Comparison of ENCODE assay signal across 24 mouse cellular contexts in genomic region chr3:41090839-41091238, GRCm38 (mm10). TPM values are rescaled to one million over a fixed set of nuclear protein-coding genes. Genes with fewer than 3 reads are reported as not detected.
DNase-seq lines count a peak whose midpoint lies in the region; ATAC-seq and TF ChIP-seq lines count a peak whose summit lies in the region.
"Had no signal": no experiment of that assay in that cellular context is flagged by ENCODE, and none has a peak within 500 bp of the region (broad histone marks: within the 10 kb centered on the region; RNA-seq: fewer than 3 reads in every experiment).

No protein-coding gene starts in this region.

- peak; percentile 55; the same call in 1 of the 2 replicates for ATAC-seq in granulocyte monocyte progenitor cell, adult 5-6 weeks (replicated peaks; ENCODE audit: poor library complexity, severe bottlenecking)
- ATAC-seq in megakaryocyte progenitor cell, adult 5-6 weeks (replicated peaks; ENCODE audit: poor library complexity) = 0 out of 2 replicates have a peak, but pooled peaks have one; percentile 37
- ATAC-seq in stomach, postnatal 0 days (ENCODE audit: low FRiP score, low TSS enrichment) = peak; percentile 26; the same call in 1 of the 2 replicates
- ATAC-seq in forebrain, embryonic 15.5 days (replicated peaks) = no peak
- ATAC-seq in liver, postnatal 0 days = no peak
- ATAC-seq: activated CD4-positive, CD25-positive, alpha-beta regulatory T cell, adult 4 months; CD4-positive, CD25-positive, alpha-beta regulatory T cell, adult 4 months; forebrain, embryonic 13.5 days; forebrain, embryonic 16.5 days; Patski had no signal

- H3K79me2 ChIP-seq in MEL (ENCODE audit: control insufficient read depth, insufficient read depth, low read length, poor library complexity) = no peaks in the 10 kb centered on the region

- no peak for TF ChIP-seq CTCF in MEL (IDR thresholded peaks at IDR 0.05 in 2 of 3, conservative IDR thresholded peaks at IDR 0.05 in 1 of 3; ENCODE audit: control insufficient read depth in 1 of 3, insufficient read depth in 1 of 3, low read depth in 2 of 3, low read length in 3 of 3, poor library complexity in 1 of 3, severe bottlenecking in 1 of 3)
- TF ChIP-seq CTCF in stomach, postnatal 0 days (IDR thresholded peaks at IDR 0.05; ENCODE audit: low read depth) = no peak
- TF ChIP-seq CTCF in liver, postnatal 0 days (IDR thresholded peaks at IDR 0.05; ENCODE audit: low read depth) = no peak

- H3K9ac ChIP-seq in MEL (ENCODE audit: control insufficient read depth, low read depth, low read length, poor library complexity, severe bottlenecking) = no peak overlapping the region
- H3K9ac ChIP-seq in stomach, postnatal 0 days (ENCODE audit: low read length) = no peak overlapping the region
- no peak overlapping the region for H3K9ac ChIP-seq in forebrain, embryonic 15.5 days (replicated peaks)
- no peak overlapping the region for H3K9ac ChIP-seq in liver, postnatal 0 days (replicated peaks)
- H3K9ac ChIP-seq: embryonic facial prominence, embryonic 12.5 days; forebrain, embryonic 13.5 days had no signal

- no peaks in the 10 kb centered on the region for H3K27me3 ChIP-seq in MEL (ENCODE audit: control insufficient read depth in 1 of 2, insufficient read depth in 2 of 2, low read length in 2 of 2)
- no peaks in the 10 kb centered on the region for H3K27me3 ChIP-seq in stomach, postnatal 0 days (ENCODE audit: control insufficient read depth, insufficient read depth, low read length)
- no peaks in the 10 kb centered on the region for H3K27me3 ChIP-seq in forebrain, embryonic 15.5 days
- no peaks in the 10 kb centered on the region for H3K27me3 ChIP-seq in liver, postnatal 0 days (ENCODE audit: insufficient read depth, low read length)
- H3K27me3 ChIP-seq: embryonic facial prominence, embryonic 12.5 days; forebrain, embryonic 13.5 days; Patski had no signal

- H3K4me1 ChIP-seq in MEL (ENCODE audit: control insufficient read depth in 1 of 2, insufficient read depth in 2 of 2, low read length in 2 of 2) = peaks cover 0 to 7% of the 10 kb centered on the region in 2 experiments; a peak in 3 of 4 replicates
- no peaks in the 10 kb centered on the region for H3K4me1 ChIP-seq in stomach, postnatal 0 days (replicated peaks; ENCODE audit: control insufficient read depth, insufficient read depth)
- no peaks in the 10 kb centered on the region for H3K4me1 ChIP-seq in forebrain, embryonic 15.5 days
- no peaks in the 10 kb centered on the region for H3K4me1 ChIP-seq in liver, postnatal 0 days (ENCODE audit: insufficient read depth)
- H3K4me1 ChIP-seq: embryonic facial prominence, embryonic 12.5 days; forebrain, embryonic 13.5 days had no signal

- TF ChIP-seq EP300 in MEL (IDR thresholded peaks at IDR 0.05; ENCODE audit: low read depth in 1 of 2, low read length in 2 of 2) = peak; percentile 71 to 73
- TF ChIP-seq EP300 in stomach, postnatal 0 days (optimal IDR thresholded peaks at IDR 0.05) = no peak
- TF ChIP-seq EP300 in liver, postnatal 0 days (IDR thresholded peaks at IDR 0.05; ENCODE audit: low read depth) = no peak

- DNase-seq in MEL (ENCODE audit: low read depth, low spot score) = peak; percentile 46
- DNase-seq in stomach, postnatal 0 days (ENCODE audit: low spot score) = no peak
- DNase-seq in layer of hippocampus, adult 9-11 months = no peak
- DNase-seq in liver, postnatal 0 days = no peak
- DNase-seq: adrenal gland, adult 8-10 months; adrenal gland, postnatal 14 days; adrenal gland, postnatal 36 days; B cell, adult 2 months; cerebellum, adult 11-12 months; cerebellum, adult 2 months; cerebellum, adult 9-10 months; cerebellum, postnatal 10 days; cerebellum, postnatal 25 days had no signal

- TF ChIP-seq POLR2A in MEL (IDR thresholded peaks at IDR 0.05; ENCODE audit: control insufficient read depth in 1 of 2, insufficient read depth in 1 of 2, low read depth in 1 of 2, low read length in 2 of 2, poor library complexity in 1 of 2) = no peak

- no peak for TF ChIP-seq RAD21 in MEL (IDR thresholded peaks at IDR 0.05; ENCODE audit: low read depth, low read length)

- peaks cover 0 to 8% of the 10 kb centered on the region in 2 experiments; a peak in 2 of 4 replicates for H3K36me3 ChIP-seq in MEL (ENCODE audit: control insufficient read depth in 1 of 2, insufficient read depth in 2 of 2, low read length in 2 of 2)
- no peaks in the 10 kb centered on the region for H3K36me3 ChIP-seq in stomach, postnatal 0 days (ENCODE audit: control insufficient read depth, insufficient read depth, low read length)
- H3K36me3 ChIP-seq in forebrain, embryonic 15.5 days = no peaks in the 10 kb centered on the region
- H3K36me3 ChIP-seq in liver, postnatal 0 days (replicated peaks; ENCODE audit: insufficient read depth, low read length) = no peaks in the 10 kb centered on the region
- H3K36me3 ChIP-seq: embryonic facial prominence, embryonic 10.5 days; embryonic facial prominence, embryonic 12.5 days; G1E had no signal

- no peaks in the 10 kb centered on the region for H3K9me3 ChIP-seq in MEL (replicated peaks; ENCODE audit: insufficient read depth, low read length)
- no peaks in the 10 kb centered on the region for H3K9me3 ChIP-seq in stomach, postnatal 0 days (ENCODE audit: control insufficient read depth, low read length)
- no peaks in the 10 kb centered on the region for H3K9me3 ChIP-seq in forebrain, embryonic 15.5 days
- no peaks in the 10 kb centered on the region for H3K9me3 ChIP-seq in liver, postnatal 0 days (ENCODE audit: low read length)
- H3K9me3 ChIP-seq: embryonic facial prominence, embryonic 10.5 days; embryonic facial prominence, embryonic 12.5 days; forebrain, embryonic 13.5 days; G1E had no signal

- H3K4me3 ChIP-seq in MEL (ENCODE audit: control insufficient read depth in 1 of 2, insufficient read depth in 1 of 2, low read depth in 2 of 2, low read length in 2 of 2) = no peak overlapping the region
- H3K4me3 ChIP-seq in stomach, postnatal 0 days (ENCODE audit: low read depth, low read length) = no peak overlapping the region
- H3K4me3 ChIP-seq in forebrain, embryonic 15.5 days = no peak overlapping the region
- no peak overlapping the region for H3K4me3 ChIP-seq in liver, postnatal 0 days (ENCODE audit: low read depth, low read length)
- H3K4me3 ChIP-seq: embryonic facial prominence, embryonic 10.5 days; embryonic facial prominence, embryonic 12.5 days; forebrain, embryonic 13.5 days had no signal

- 58% methylated on average over 2 of the region's 2 CpGs for WGBS in stomach, postnatal 0 days
- 73% methylated on average over 2 of the region's 2 CpGs for WGBS in forebrain, embryonic 15.5 days
- 41% methylated on average over 2 of the region's 2 CpGs for WGBS in liver, postnatal 0 days (ENCODE audit: insufficient replicate concordance)

- no peak overlapping the region for H3K4me2 ChIP-seq in stomach, postnatal 0 days (replicated peaks; ENCODE audit: low read depth)
- no peak overlapping the region for H3K4me2 ChIP-seq in forebrain, embryonic 15.5 days (replicated peaks)
- H3K4me2 ChIP-seq in liver, postnatal 0 days (ENCODE audit: low read depth, low read length) = no peak overlapping the region
- H3K4me2 ChIP-seq: embryonic facial prominence, embryonic 12.5 days; forebrain, embryonic 13.5 days had no signal

- H3K27ac ChIP-seq in MEL (ENCODE audit: control insufficient read depth, low read depth, low read length) = no peak overlapping the region
- H3K27ac ChIP-seq in stomach, postnatal 0 days (replicated peaks) = no peak overlapping the region
- H3K27ac ChIP-seq in forebrain, embryonic 15.5 days (replicated peaks) = no peak overlapping the region
- H3K27ac ChIP-seq in liver, postnatal 0 days (ENCODE audit: low read depth) = no peak overlapping the region
- H3K27ac ChIP-seq: embryonic facial prominence, embryonic 10.5 days; embryonic facial prominence, embryonic 12.5 days; forebrain, embryonic 13.5 days had no signal

TF ChIP-seq in MEL, 35 proteins besides CTCF, POLR2A, EP300 and RAD21 (continues in another document):
- TF ChIP-seq MAFK (IDR thresholded peaks at IDR 0.05; ENCODE audit: borderline replicate concordance, low read depth, low read length) (no peak), POLR2AphosphoS2 (IDR thresholded peaks at IDR 0.05; ENCODE audit: low read length) (no peak), KAT2A (conservative IDR thresholded peaks at IDR 0.05; ENCODE audit: low read depth, low read length) (no peak), USF1 (IDR thresholded peaks at IDR 0.05; ENCODE audit: low read depth, low read length) (no peak), ETS1 (IDR thresholded peaks at IDR 0.05; ENCODE audit: low read depth, low read length) (peak; percentile 67), ZKSCAN1 (IDR thresholded peaks at IDR 0.05; ENCODE audit: low read depth, low read length) (no peak), MAX (IDR thresholded peaks at IDR 0.05; ENCODE audit: low read length) (no peak), E2F4 (IDR thresholded peaks at IDR 0.05; ENCODE audit: borderline replicate concordance, low read depth, low read length) (no peak), MYC (IDR thresholded peaks at IDR 0.05; ENCODE audit: low read depth, low read length) (0 out of 2 replicates have a peak, but pooled peaks have one; percentile 28), TBP (IDR thresholded peaks at IDR 0.05; ENCODE audit: low read depth, low read length) (no peak), SMC3 (IDR thresholded peaks at IDR 0.05; ENCODE audit: low read depth, low read length) (no peak), ELF1 (IDR thresholded peaks at IDR 0.05; ENCODE audit: low read depth, low read length) (no peak), ZNF384 (IDR thresholded peaks at IDR 0.05; ENCODE audit: low read depth, low read length) (no peak), MAZ (IDR thresholded peaks at IDR 0.05; ENCODE audit: low read depth, low read length) (no peak), JUND (IDR thresholded peaks at IDR 0.05; ENCODE audit: low read depth, low read length) (no peak), UBTF (IDR thresholded peaks at IDR 0.05; ENCODE audit: borderline replicate concordance, insufficient read depth, low read depth, low read length) (no peak), USF2 (IDR thresholded peaks at IDR 0.05; ENCODE audit: borderline replicate concordance in 1 of 2, insufficient read depth in 1 of 2, low read depth in 1 of 2, low read length in 2 of 2) (no peak)

RNA-seq across cellular contexts. Expression of gene Pgrmc2, which starts 8.0 kb away (rescaled TPM):
- 23.2 and 23.8 TPM in 2 replicates for total RNA-seq in MEL (2012; rRNA removed)
- 10 to 100 TPM in 1 of 2 experiments, not detected in 1; 52.8 TPM for polyA plus RNA-seq in MEL (2012; ENCODE audit: insufficient read depth in 1 of 2, insufficient read length in 2 of 2, low read depth in 1 of 2, low replicate concordance in 2 of 2, missing spikeins in 1 of 2)
- 31.5 and 31.6 TPM in 2 replicates for total RNA-seq in granulocyte monocyte progenitor cell, adult 5-6 weeks (2014; fragmentation: Nextera tagmentation)
- 18.0 and 21.3 TPM in 2 replicates for total RNA-seq in granulocyte monocyte progenitor cell, adult 5-6 weeks (2017)
- total RNA-seq in megakaryocyte progenitor cell, adult 5-6 weeks (2015) = 22.8 and 30.2 TPM in 2 replicates
- 15.1 and 20.3 TPM in 2 replicates for total RNA-seq in megakaryocyte progenitor cell, adult 5-6 weeks (2017)
- 31.2 and 32.5 TPM in 2 replicates for polyA plus RNA-seq in stomach, postnatal 0 days (2015; fragmentation: Nextera tagmentation; extraction: Ambion mirVana)
- 31.0 and 32.5 TPM in 2 replicates for polyA plus RNA-seq in forebrain, embryonic 15.5 days (2015; fragmentation: Nextera tagmentation; extraction: Ambion mirVana)
- polyA plus RNA-seq in liver, postnatal 0 days (2015; fragmentation: Nextera tagmentation; extraction: Ambion mirVana) = 17.1 and 18.6 TPM in 2 replicates

Comparison
In these comparisons a context has a peak if more than half of its experiments do, and no peak if none do; other contexts are left out.
1. ATAC-seq: peak in granulocyte monocyte progenitor cell, adult 5-6 weeks (single experiment), megakaryocyte progenitor cell, adult 5-6 weeks (single experiment) and stomach, postnatal 0 days (single experiment); none in forebrain, embryonic 15.5 days (single experiment) and liver, postnatal 0 days (single experiment).